Mouse (Mus musculus): Measurements from ENCODE around the gene Tmem117. TPM values are rescaled to one million over a fixed set of nuclear protein-coding genes. Genes with fewer than 3 reads are reported as not detected.

The Tmem117 gene
- polyA plus RNA-seq, 1 experiment from 2014 or later: 4.6 TPM

DNA sequence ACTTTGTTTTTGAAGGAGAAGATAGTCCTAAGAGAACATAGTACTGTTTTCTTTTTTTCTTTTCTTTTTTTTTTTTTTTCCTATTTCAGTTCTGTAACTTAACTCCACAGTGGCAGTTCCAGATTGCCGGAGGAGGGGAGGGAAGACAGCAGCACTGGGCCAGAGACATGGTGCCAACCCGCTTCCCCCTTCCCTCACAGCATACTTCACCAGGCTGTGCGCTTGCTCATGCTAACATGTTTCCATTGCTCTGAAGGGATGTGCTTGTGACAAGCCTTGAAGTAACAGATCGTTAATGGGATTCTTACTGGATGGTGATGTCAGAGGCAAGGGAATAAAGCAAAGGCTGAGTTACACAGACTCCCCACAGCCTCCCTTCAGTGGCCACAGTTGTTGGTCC lies 256.0 kb downstream of the Tmem117 start:
- Histone ChIP-seq H3K9me3 (replicated peaks; ENCODE audit: control insufficient read depth, low read length) (no peaks in the 10 kb centered on the region), H3K4me2 (ENCODE audit: low read depth, low read length) (no peak overlapping the region), H3K27me3 (ENCODE audit: control insufficient read depth, insufficient read depth, low read length) (no peaks in the 10 kb centered on the region), H3K4me1 (ENCODE audit: control insufficient read depth, insufficient read depth, low read length) (no peaks in the 10 kb centered on the region), H3K27ac (ENCODE audit: low read length) (no peak overlapping the region), H3K36me3 (ENCODE audit: control insufficient read depth, insufficient read depth, low read length) (no peaks in the 10 kb centered on the region), H3K9ac (ENCODE audit: low read length) (no peak overlapping the region), H3K4me3 (replicated peaks; ENCODE audit: low read length) (no peak overlapping the region)
- ATAC-seq (ENCODE audit: insufficient read depth, low FRiP score): no peak
- 79% methylated on average over 4 of the region's 4 CpGs for WGBS

DNA sequence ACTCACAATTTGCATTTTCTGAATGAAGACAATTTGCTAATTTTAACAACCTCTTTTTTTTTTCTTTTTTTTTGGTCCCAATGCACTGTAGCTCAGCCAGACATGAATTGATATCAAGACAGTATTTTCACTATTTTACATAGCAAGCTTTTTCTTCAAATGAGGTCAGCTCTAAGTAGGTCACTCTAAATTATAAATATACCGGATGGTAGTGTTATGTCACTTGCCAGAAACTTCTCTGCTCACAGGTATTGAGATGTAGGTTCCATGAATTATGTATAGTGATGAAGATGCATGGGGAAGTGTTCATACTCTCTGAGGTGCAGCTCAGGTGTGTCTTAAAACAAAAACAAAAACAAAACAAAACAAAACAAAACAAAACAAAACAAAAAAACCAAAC lies 264.2 kb downstream of the Tmem117 start:
- ATAC-seq (ENCODE audit: insufficient read depth, low FRiP score): no peak

DNA sequence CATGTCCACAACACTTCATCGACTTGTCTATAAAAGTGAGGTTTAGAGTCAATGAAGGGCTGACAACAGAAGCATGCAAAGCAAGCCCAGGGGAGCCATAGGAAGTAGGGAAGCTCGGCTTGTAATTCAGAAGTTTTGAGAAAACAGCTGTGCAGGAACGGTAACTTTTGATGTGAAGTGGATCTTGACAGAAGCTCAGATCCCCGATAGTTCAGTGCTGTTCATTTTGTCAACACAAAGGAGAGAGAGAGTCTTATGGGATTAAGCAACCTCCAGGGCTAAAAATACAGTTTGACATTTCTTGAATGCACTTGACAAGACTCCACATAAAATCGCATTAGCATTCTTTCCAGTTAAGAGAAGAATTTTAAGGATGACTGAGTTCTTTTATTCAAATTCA lies 265.1 kb downstream of the Tmem117 start:
- WGBS: 47% methylated on average over 5 of the region's 5 CpGs
- no peak overlapping the region for H3K27ac ChIP-seq (ENCODE audit: low read length)
- H3K9me3 ChIP-seq (replicated peaks; ENCODE audit: control insufficient read depth, low read length): no peaks in the 10 kb centered on the region
- H3K9ac ChIP-seq (ENCODE audit: low read length): no peak overlapping the region
- H3K4me1 ChIP-seq (ENCODE audit: control insufficient read depth, insufficient read depth, low read length): no peaks in the 10 kb centered on the region
- H3K36me3 ChIP-seq (ENCODE audit: control insufficient read depth, insufficient read depth, low read length): no peaks in the 10 kb centered on the region
- H3K4me2 ChIP-seq (ENCODE audit: low read depth, low read length): no peak overlapping the region
- H3K27me3 ChIP-seq (ENCODE audit: control insufficient read depth, insufficient read depth, low read length): no peaks in the 10 kb centered on the region
- no peak overlapping the region for H3K4me3 ChIP-seq (replicated peaks; ENCODE audit: low read length)
- no peak for ATAC-seq (ENCODE audit: insufficient read depth, low FRiP score)

More for the DNA sequence above, 264.2 kb downstream of the Tmem117 start:
- no peaks in the 10 kb centered on the region for H3K4me1 ChIP-seq (ENCODE audit: control insufficient read depth, insufficient read depth, low read length)
- H3K9me3 ChIP-seq (replicated peaks; ENCODE audit: control insufficient read depth, low read length): no peaks in the 10 kb centered on the region
- no peaks in the 10 kb centered on the region for H3K36me3 ChIP-seq (ENCODE audit: control insufficient read depth, insufficient read depth, low read length)
- H3K4me3 ChIP-seq (replicated peaks; ENCODE audit: low read length): no peak overlapping the region
- WGBS: 83% methylated on average over 1 of the region's 1 CpGs
- H3K9ac ChIP-seq (ENCODE audit: low read length): no peak overlapping the region
- H3K27ac ChIP-seq (ENCODE audit: low read length): no peak overlapping the region
- H3K27me3 ChIP-seq (ENCODE audit: control insufficient read depth, insufficient read depth, low read length): no peaks in the 10 kb centered on the region
- no peak overlapping the region for H3K4me2 ChIP-seq (ENCODE audit: low read depth, low read length)

- Histone ChIP-seq H3K36me3 (ENCODE audit: control insufficient read depth, insufficient read depth, low read length) (no peaks in the 10 kb centered on the region), H3K27ac (ENCODE audit: low read length) (no peak overlapping the region), H3K9me3 (replicated peaks; ENCODE audit: control insufficient read depth, low read length) (no peaks in the 10 kb centered on the region), H3K4me2 (ENCODE audit: low read depth, low read length) (no peak overlapping the region), H3K4me1 (ENCODE audit: control insufficient read depth, insufficient read depth, low read length) (no peaks in the 10 kb centered on the region), H3K27me3 (ENCODE audit: control insufficient read depth, insufficient read depth, low read length) (no peaks in the 10 kb centered on the region), H3K9ac (ENCODE audit: low read length) (no peak overlapping the region), H3K4me3 (replicated peaks; ENCODE audit: low read length) (no peak overlapping the region)
- ATAC-seq (ENCODE audit: insufficient read depth, low FRiP score): no peak
- WGBS: 89% methylated on average over 11 of the region's 11 CpGs
Observed at GRCm38 (mm10) chr15:94895681-94896080, 266.6 kb downstream of the Tmem117 start.

GRCm38 (mm10) chr15:94903188-94903587 lies 274.2 kb downstream of the Tmem117 start:
- no peaks in the 10 kb centered on the region for H3K27me3 ChIP-seq (ENCODE audit: control insufficient read depth, insufficient read depth, low read length)
- H3K4me2 ChIP-seq (ENCODE audit: low read depth, low read length): no peak overlapping the region
- WGBS: 91% methylated on average over 1 of the region's 1 CpGs
- H3K4me3 ChIP-seq (replicated peaks; ENCODE audit: low read length): no peak overlapping the region
- H3K9me3 ChIP-seq (replicated peaks; ENCODE audit: control insufficient read depth, low read length): no peaks in the 10 kb centered on the region; the same call in 1 of the 2 replicates
- H3K4me1 ChIP-seq (ENCODE audit: control insufficient read depth, insufficient read depth, low read length): no peaks in the 10 kb centered on the region
- ATAC-seq (ENCODE audit: insufficient read depth, low FRiP score): no peak
- H3K9ac ChIP-seq (ENCODE audit: low read length): no peak overlapping the region
- no peaks in the 10 kb centered on the region for H3K36me3 ChIP-seq (ENCODE audit: control insufficient read depth, insufficient read depth, low read length)
- no peak overlapping the region for H3K27ac ChIP-seq (ENCODE audit: low read length)

DNA sequence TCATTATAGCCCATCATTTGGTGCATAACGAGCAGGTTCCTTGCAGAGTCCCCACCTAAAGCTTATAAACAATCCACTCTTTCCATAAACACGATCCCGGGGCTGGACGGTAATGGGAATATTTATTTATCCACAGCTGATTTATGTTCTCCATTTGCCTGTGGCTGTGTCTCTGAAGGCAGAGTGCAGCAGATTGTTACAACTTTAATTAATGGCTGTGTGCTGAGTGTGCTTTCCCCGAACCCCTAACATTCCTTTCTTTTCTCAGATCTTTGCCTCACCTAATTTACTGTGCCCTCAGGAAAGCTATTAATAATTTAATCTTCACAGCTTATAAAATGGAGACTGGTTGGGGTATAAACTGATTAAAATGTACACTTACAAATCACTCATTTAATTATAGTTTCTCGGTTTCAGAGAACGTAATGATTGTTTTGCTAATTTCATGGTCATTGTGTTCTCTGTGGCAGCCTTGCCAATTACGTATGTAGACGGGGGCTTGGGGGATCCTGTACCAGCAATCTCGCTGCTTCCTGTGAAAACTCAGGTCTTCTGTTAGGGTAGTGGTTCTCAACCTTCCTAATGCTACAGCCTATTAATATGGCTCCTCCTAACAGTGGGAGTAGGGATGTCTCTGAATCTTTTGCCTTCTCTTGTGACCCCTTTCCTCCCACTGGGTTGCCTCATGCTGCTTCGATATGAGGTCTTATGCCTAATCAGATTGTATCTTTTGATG lies 275.8 kb downstream of the Tmem117 start:
- 37% methylated on average over 11 of the region's 11 CpGs for WGBS
- H3K36me3 ChIP-seq (ENCODE audit: control insufficient read depth, insufficient read depth, low read length): no peaks in the 10 kb centered on the region
- H3K4me1 ChIP-seq (ENCODE audit: control insufficient read depth, insufficient read depth, low read length): no peaks in the 10 kb centered on the region
- no peak for ATAC-seq (ENCODE audit: insufficient read depth, low FRiP score)
- H3K4me2 ChIP-seq (ENCODE audit: low read depth, low read length): no peak overlapping the region
- H3K4me3 ChIP-seq (replicated peaks; ENCODE audit: low read length): no peak overlapping the region
- no peak overlapping the region for H3K27ac ChIP-seq (ENCODE audit: low read length)
- no peaks in the 10 kb centered on the region; the same call in 1 of the 2 replicates for H3K9me3 ChIP-seq (replicated peaks; ENCODE audit: control insufficient read depth, low read length)
- no peaks in the 10 kb centered on the region for H3K27me3 ChIP-seq (ENCODE audit: control insufficient read depth, insufficient read depth, low read length)
- no peak overlapping the region for H3K9ac ChIP-seq (ENCODE audit: low read length)

- Histone ChIP-seq H3K9ac (ENCODE audit: low read length) (no peak overlapping the region), H3K27me3 (ENCODE audit: control insufficient read depth, insufficient read depth, low read length) (no peaks in the 10 kb centered on the region), H3K36me3 (ENCODE audit: control insufficient read depth, insufficient read depth, low read length) (no peaks in the 10 kb centered on the region), H3K4me3 (replicated peaks; ENCODE audit: low read length) (no peak overlapping the region), H3K4me2 (ENCODE audit: low read depth, low read length) (no peak overlapping the region), H3K27ac (ENCODE audit: low read length) (no peak overlapping the region), H3K4me1 (ENCODE audit: control insufficient read depth, insufficient read depth, low read length) (no peaks in the 10 kb centered on the region), H3K9me3 (replicated peaks; ENCODE audit: control insufficient read depth, low read length) (no peaks in the 10 kb centered on the region)
- ATAC-seq (ENCODE audit: insufficient read depth, low FRiP score): no peak
- 30% methylated on average over 1 of the region's 1 CpGs for WGBS
Observed at GRCm38 (mm10) chr15:94921672-94922071, 292.6 kb downstream of the Tmem117 start.

- no peaks in the 10 kb centered on the region for H3K9me3 ChIP-seq (replicated peaks; ENCODE audit: control insufficient read depth, low read length)
- H3K36me3 ChIP-seq (ENCODE audit: control insufficient read depth, insufficient read depth, low read length): no peaks in the 10 kb centered on the region
- no peaks in the 10 kb centered on the region for H3K27me3 ChIP-seq (ENCODE audit: control insufficient read depth, insufficient read depth, low read length)
- H3K4me1 ChIP-seq (ENCODE audit: control insufficient read depth, insufficient read depth, low read length): no peaks in the 10 kb centered on the region
- H3K4me2 ChIP-seq (ENCODE audit: low read depth, low read length): no peak overlapping the region
- no peak overlapping the region for H3K27ac ChIP-seq (ENCODE audit: low read length)
- 79% methylated on average over 5 of the region's 5 CpGs for WGBS
- no peak overlapping the region for H3K9ac ChIP-seq (ENCODE audit: low read length)
- ATAC-seq (ENCODE audit: insufficient read depth, low FRiP score): no peak
- no peak overlapping the region for H3K4me3 ChIP-seq (replicated peaks; ENCODE audit: low read length)
Observed at GRCm38 (mm10) chr15:94927986-94928385, 299.0 kb downstream of the Tmem117 start.

- 39% methylated on average over 3 of the region's 3 CpGs for WGBS
- H3K4me3 ChIP-seq (replicated peaks; ENCODE audit: low read length): no peak overlapping the region
- H3K9ac ChIP-seq (ENCODE audit: low read length): no peak overlapping the region
- no peaks in the 10 kb centered on the region for H3K27me3 ChIP-seq (ENCODE audit: control insufficient read depth, insufficient read depth, low read length)
- no peak overlapping the region for H3K4me2 ChIP-seq (ENCODE audit: low read depth, low read length)
- no peaks in the 10 kb centered on the region for H3K9me3 ChIP-seq (replicated peaks; ENCODE audit: control insufficient read depth, low read length)
- no peaks in the 10 kb centered on the region for H3K4me1 ChIP-seq (ENCODE audit: control insufficient read depth, insufficient read depth, low read length)
- no peak for ATAC-seq (ENCODE audit: insufficient read depth, low FRiP score)
- H3K27ac ChIP-seq (ENCODE audit: low read length): no peak overlapping the region
- no peaks in the 10 kb centered on the region for H3K36me3 ChIP-seq (ENCODE audit: control insufficient read depth, insufficient read depth, low read length)
Observed at GRCm38 (mm10) chr15:94930743-94931142, 301.7 kb downstream of the Tmem117 start.

Measured in stomach, embryonic 16.5 days (tissue).